Mouse (Mus musculus): ENCODE results near the gene Lst1. TPM values are rescaled to one million over a fixed set of nuclear protein-coding genes. Genes with fewer than 3 reads are reported as not detected.

Gene Lst1
- total RNA-seq, 1 experiment: 2.7 TPM

DNA sequence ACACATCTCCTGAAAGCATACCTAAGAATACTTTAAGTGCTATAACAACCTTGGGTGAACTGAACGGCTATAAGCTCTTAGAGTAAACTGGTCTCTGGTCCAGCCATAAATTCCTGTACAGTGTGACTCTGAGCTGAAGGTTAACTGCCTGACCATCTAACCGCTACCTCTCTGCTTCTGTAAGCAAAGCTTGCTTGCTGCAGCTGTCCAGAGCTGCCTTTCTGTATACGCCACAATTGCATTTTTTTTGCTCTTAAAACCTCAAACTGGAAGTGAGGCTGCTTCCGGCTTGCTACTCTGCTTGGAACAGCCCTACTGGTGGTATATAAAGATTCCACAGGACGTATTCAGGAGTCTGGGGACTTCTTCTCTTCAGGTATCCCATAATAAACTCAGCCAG is 44.4 kb upstream of the Lst1 start:
- Histone ChIP-seq H3K36me3 (ENCODE audit: control insufficient read depth, insufficient read depth, low read length, poor library complexity, severe bottlenecking) (peaks cover 19% of the 10 kb centered on the region), H3K4me1 (ENCODE audit: control insufficient read depth in 2 of 2, insufficient read depth in 2 of 2, low read length in 2 of 2, poor library complexity in 1 of 2) (peaks cover 0 to 2% of the 10 kb centered on the region in 2 experiments; a peak in 1 of 4 replicates), H3K27ac (ENCODE audit: insufficient read depth, low read depth, low read length, poor library complexity, severe bottlenecking) (no peak overlapping the region), H3K4me3 (ENCODE audit: insufficient read depth in 1 of 2, low read depth in 1 of 2, low read length in 2 of 2, poor library complexity in 1 of 2, severe bottlenecking in 1 of 2) (no peak overlapping the region), H3K9me3 (ENCODE audit: control insufficient read depth, insufficient read depth, low read depth, low read length) (no peaks in the 10 kb centered on the region), H3K9ac (ENCODE audit: insufficient read depth, low read depth, low read length, poor library complexity, severe bottlenecking) (peak overlapping the region; percentile 35; the same call in 1 of the 2 replicates)
- DNase-seq (ENCODE audit: low read depth, low spot score): no peak
- in situ Hi-C loops (cut with MboI; ENCODE audit: low sequenced_read_pairs in 2 of 2, unreplicated experiment in 2 of 2): loop anchor here (5.0 kb wide), 1 partner anchor 65 kb away; no protein-coding TSS in a partner anchor
- TF ChIP-seq CHD2 (IDR thresholded peaks at IDR 0.05; ENCODE audit: low read depth, low read length) (no peak), ZNF384 (IDR thresholded peaks at IDR 0.05; ENCODE audit: low read depth, low read length) (no peak), MAFK (IDR thresholded peaks at IDR 0.05; ENCODE audit: insufficient read depth, low read depth, low read length) (no peak)

GRCm38 (mm10) chr17:35232043-35232442 is 43.8 kb upstream of the Lst1 start:
- TF ChIP-seq CHD2 (IDR thresholded peaks at IDR 0.05; ENCODE audit: low read depth, low read length) (no peak), HCFC1 (IDR thresholded peaks at IDR 0.05; ENCODE audit: borderline replicate concordance, insufficient read depth, low read length) (no peak), ZNF384 (IDR thresholded peaks at IDR 0.05; ENCODE audit: low read depth, low read length) (0 out of 2 replicates have a peak, but pooled peaks have one; percentile 33), ZC3H11A (IDR thresholded peaks at IDR 0.05; ENCODE audit: borderline replicate concordance, low read depth, low read length) (peak; percentile 74)
- Histone ChIP-seq H3K27ac (ENCODE audit: insufficient read depth, low read depth, low read length, poor library complexity, severe bottlenecking) (no peak overlapping the region), H3K9me3 (ENCODE audit: control insufficient read depth, insufficient read depth, low read depth, low read length) (no peaks in the 10 kb centered on the region), H3K4me1 (ENCODE audit: control insufficient read depth in 2 of 2, insufficient read depth in 2 of 2, low read length in 2 of 2, poor library complexity in 1 of 2) (peaks cover 0 to 2% of the 10 kb centered on the region in 2 experiments; a peak in 1 of 4 replicates), H3K4me3 (ENCODE audit: insufficient read depth in 1 of 2, low read depth in 1 of 2, low read length in 2 of 2, poor library complexity in 1 of 2, severe bottlenecking in 1 of 2) (peak overlapping the region in 1 of 2 experiments; percentile 21; a peak in 1 of 4 replicates), H3K9ac (ENCODE audit: insufficient read depth, low read depth, low read length, poor library complexity, severe bottlenecking) (peak overlapping the region; percentile 35; the same call in 1 of the 2 replicates), H3K36me3 (ENCODE audit: control insufficient read depth, insufficient read depth, low read length, poor library complexity, severe bottlenecking) (peaks cover 19% of the 10 kb centered on the region)
- in situ Hi-C loops (cut with MboI; ENCODE audit: low sequenced_read_pairs in 2 of 2, unreplicated experiment in 2 of 2): loop anchor here (5.0 kb wide), 1 partner anchor 65 kb away; no protein-coding TSS in a partner anchor
- peak; percentile 81 for DNase-seq (ENCODE audit: low read depth, low spot score)

- H3K9me3 ChIP-seq (ENCODE audit: control insufficient read depth, insufficient read depth, low read depth, low read length): no peaks in the 10 kb centered on the region
- peaks cover 0 to 2% of the 10 kb centered on the region in 2 experiments; a peak in 1 of 4 replicates for H3K4me1 ChIP-seq (ENCODE audit: control insufficient read depth in 2 of 2, insufficient read depth in 2 of 2, low read length in 2 of 2, poor library complexity in 1 of 2)
- no peak for TF ChIP-seq HCFC1 (IDR thresholded peaks at IDR 0.05; ENCODE audit: borderline replicate concordance, insufficient read depth, low read length)
- no peak overlapping the region for H3K4me3 ChIP-seq (ENCODE audit: insufficient read depth in 1 of 2, low read depth in 1 of 2, low read length in 2 of 2, poor library complexity in 1 of 2, severe bottlenecking in 1 of 2)
- H3K36me3 ChIP-seq (ENCODE audit: control insufficient read depth, insufficient read depth, low read length, poor library complexity, severe bottlenecking): peaks cover 19% of the 10 kb centered on the region
- no peak for DNase-seq (ENCODE audit: low read depth, low spot score)
- H3K27ac ChIP-seq (ENCODE audit: insufficient read depth, low read depth, low read length, poor library complexity, severe bottlenecking): no peak overlapping the region
- in situ Hi-C loops (cut with MboI; ENCODE audit: low sequenced_read_pairs in 2 of 2, unreplicated experiment in 2 of 2): loop anchor here (5.0 kb wide), 1 partner anchor 64 kb away; no protein-coding TSS in a partner anchor
- no peak overlapping the region for H3K9ac ChIP-seq (ENCODE audit: insufficient read depth, low read depth, low read length, poor library complexity, severe bottlenecking)
Measured at GRCm38 (mm10) chr17:35231022-35231421, 42.8 kb upstream of the Lst1 start.

DNA sequence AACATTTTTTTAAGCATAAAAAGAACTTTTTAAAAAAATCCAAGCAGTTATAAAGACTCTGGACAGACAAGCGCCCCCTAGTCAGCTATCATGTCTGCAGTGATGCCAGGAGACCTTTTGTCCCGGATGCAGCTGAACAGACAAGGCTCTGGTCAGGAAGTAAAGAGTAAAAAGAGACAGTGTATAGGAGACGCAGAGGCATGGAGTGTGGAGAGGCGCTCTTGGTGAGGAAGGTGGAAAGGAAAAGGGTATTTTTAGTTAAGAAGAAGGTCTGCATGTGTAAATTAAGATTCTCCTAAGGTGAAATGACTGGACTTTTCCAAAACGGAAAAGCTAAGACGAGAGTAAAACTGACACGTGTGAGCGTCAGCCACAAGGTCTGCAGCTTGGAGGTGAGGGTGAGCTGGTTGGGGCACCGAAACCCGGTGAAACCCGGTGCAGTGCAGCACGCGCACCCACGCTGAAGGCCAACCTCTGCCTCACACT is 38.4 kb upstream of the Lst1 start:
- no peak for DNase-seq (ENCODE audit: low read depth, low spot score)
- no peak for TF ChIP-seq CHD2 (IDR thresholded peaks at IDR 0.05; ENCODE audit: low read depth, low read length)
- no peak for TF ChIP-seq ZNF384 (IDR thresholded peaks at IDR 0.05; ENCODE audit: low read depth, low read length)
- TF ChIP-seq ZC3H11A (IDR thresholded peaks at IDR 0.05; ENCODE audit: borderline replicate concordance, low read depth, low read length): no peak
- no peak for TF ChIP-seq HCFC1 (IDR thresholded peaks at IDR 0.05; ENCODE audit: borderline replicate concordance, insufficient read depth, low read length)
- TF ChIP-seq MAFK (IDR thresholded peaks at IDR 0.05; ENCODE audit: insufficient read depth, low read depth, low read length): no peak
- Histone ChIP-seq H3K27ac (ENCODE audit: insufficient read depth, low read depth, low read length, poor library complexity, severe bottlenecking) (no peak overlapping the region), H3K4me3 (ENCODE audit: insufficient read depth in 1 of 2, low read depth in 1 of 2, low read length in 2 of 2, poor library complexity in 1 of 2, severe bottlenecking in 1 of 2) (no peak overlapping the region), H3K9ac (ENCODE audit: insufficient read depth, low read depth, low read length, poor library complexity, severe bottlenecking) (no peak overlapping the region), H3K36me3 (ENCODE audit: control insufficient read depth, insufficient read depth, low read length, poor library complexity, severe bottlenecking) (peaks cover 21% of the 10 kb centered on the region), H3K4me1 (ENCODE audit: control insufficient read depth in 2 of 2, insufficient read depth in 2 of 2, low read length in 2 of 2, poor library complexity in 1 of 2) (no peaks in the 10 kb centered on the region), H3K9me3 (ENCODE audit: control insufficient read depth, insufficient read depth, low read depth, low read length) (no peaks in the 10 kb centered on the region)
- in situ Hi-C loops (cut with MboI; ENCODE audit: low sequenced_read_pairs in 2 of 2, unreplicated experiment in 2 of 2): no loop called here

- in situ Hi-C loops (cut with MboI; ENCODE audit: low sequenced_read_pairs in 2 of 2, unreplicated experiment in 2 of 2): no loop called here
- Histone ChIP-seq H3K27ac (ENCODE audit: insufficient read depth, low read depth, low read length, poor library complexity, severe bottlenecking) (no peak overlapping the region), H3K36me3 (ENCODE audit: control insufficient read depth, insufficient read depth, low read length, poor library complexity, severe bottlenecking) (peaks cover 14% of the 10 kb centered on the region), H3K4me1 (ENCODE audit: control insufficient read depth in 2 of 2, insufficient read depth in 2 of 2, low read length in 2 of 2, poor library complexity in 1 of 2) (peaks cover 0 to 3% of the 10 kb centered on the region in 2 experiments; a peak in 1 of 4 replicates), H3K9me3 (ENCODE audit: control insufficient read depth, insufficient read depth, low read depth, low read length) (no peaks in the 10 kb centered on the region), H3K9ac (ENCODE audit: insufficient read depth, low read depth, low read length, poor library complexity, severe bottlenecking) (no peak overlapping the region), H3K4me3 (ENCODE audit: insufficient read depth in 1 of 2, low read depth in 1 of 2, low read length in 2 of 2, poor library complexity in 1 of 2, severe bottlenecking in 1 of 2) (no peak overlapping the region)
- TF ChIP-seq CHD2 (IDR thresholded peaks at IDR 0.05; ENCODE audit: low read depth, low read length): no peak
- no peak for TF ChIP-seq ZNF384 (IDR thresholded peaks at IDR 0.05; ENCODE audit: low read depth, low read length)
- no peak for TF ChIP-seq HCFC1 (IDR thresholded peaks at IDR 0.05; ENCODE audit: borderline replicate concordance, insufficient read depth, low read length)
- DNase-seq (ENCODE audit: low read depth, low spot score): no peak
Measured at GRCm38 (mm10) chr17:35225456-35225855, 37.2 kb upstream of the Lst1 start.
